Mouse (Mus musculus): ENCODE results near the gene Mapk1.
A peak's percentile ranks its signal among the peaks of the same experiment; 100 is the strongest.

GRCm38 (mm10) chr16:17069511-17070443, 86.6 kb downstream of the Mapk1 start, which contains the start of gene Ypel1:
- TF ChIP-seq POLR2A (IDR thresholded peaks at IDR 0.05; ENCODE audit: insufficient read depth, low read depth, low read length) (peak; percentile 54), CTCF (IDR thresholded peaks at IDR 0.05; ENCODE audit: insufficient read depth, low read depth, low read length) (no peak)

Measured in olfactory bulb, adult 2 months (tissue).